Mouse (Mus musculus): ENCODE data around the gene Dok5. TPM values are rescaled to one million over a fixed set of nuclear protein-coding genes. Genes with fewer than 3 reads are reported as not detected.

The Dok5 gene
- polyA plus RNA-seq, 1 experiment, result 0.04 TPM

DNA sequence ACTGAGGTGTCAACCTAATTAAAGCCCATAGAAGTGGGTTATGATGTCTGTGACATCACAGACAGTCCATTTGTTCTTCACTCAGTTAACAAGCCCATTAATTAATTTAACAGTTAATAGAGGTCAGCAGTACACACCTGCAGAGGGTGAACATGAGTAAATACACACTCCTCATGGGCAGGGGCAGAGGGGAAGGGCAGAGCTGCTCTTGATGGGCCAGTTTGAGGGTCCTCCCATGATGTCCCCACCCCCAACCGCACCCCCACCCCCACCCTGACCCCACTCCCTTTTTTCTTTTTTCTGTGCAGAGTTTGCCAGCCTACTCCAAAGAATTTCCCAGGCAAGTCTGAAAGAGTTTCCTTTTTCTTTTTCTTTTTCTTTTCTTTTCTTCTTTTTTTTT is 39.9 kb downstream of the Dok5 start:
- Histone ChIP-seq H3K4me1 (ENCODE audit: control insufficient read depth, insufficient read depth, insufficient read length) (no peaks in the 10 kb centered on the region), H3K27ac (ENCODE audit: insufficient read depth, low read length) (no peak overlapping the region), H3K36me3 (ENCODE audit: control insufficient read depth, insufficient read depth, low read length) (no peaks in the 10 kb centered on the region), H3K4me3 (ENCODE audit: extremely low read depth, insufficient read depth, insufficient read length) (no peak overlapping the region), H3K27me3 (ENCODE audit: control insufficient read depth, insufficient read depth, low read length) (no peaks in the 10 kb centered on the region)
- DNase-seq (ENCODE audit: low read depth in 1 of 2, low spot score in 2 of 2), result no peak
- no peak for TF ChIP-seq POLR2A (IDR thresholded peaks at IDR 0.05; ENCODE audit: low read depth, low read length)
- no peak for TF ChIP-seq CTCF (IDR thresholded peaks at IDR 0.05; ENCODE audit: extremely low read depth, insufficient read depth, insufficient read length, insufficient replicate concordance)
- WGBS, result 47% methylated on average over 1 of the region's 1 CpGs

GRCm38 (mm10) chr2:170772126-170772884 is 40.7 kb downstream of the Dok5 start:
- Histone ChIP-seq H3K27me3 (ENCODE audit: control insufficient read depth, insufficient read depth, low read length) (no peaks in the 10 kb centered on the region), H3K36me3 (ENCODE audit: control insufficient read depth, insufficient read depth, low read length) (no peaks in the 10 kb centered on the region), H3K4me3 (ENCODE audit: extremely low read depth, insufficient read depth, insufficient read length) (no peak overlapping the region), H3K27ac (ENCODE audit: insufficient read depth, low read length) (no peak overlapping the region), H3K4me1 (ENCODE audit: control insufficient read depth, insufficient read depth, insufficient read length) (no peaks in the 10 kb centered on the region)
- no peak for DNase-seq (ENCODE audit: low read depth in 1 of 2, low spot score in 2 of 2)
- 24% methylated on average over 19 of the region's 19 CpGs for WGBS
- no peak for TF ChIP-seq POLR2A (IDR thresholded peaks at IDR 0.05; ENCODE audit: low read depth, low read length)
- no peak for TF ChIP-seq CTCF (IDR thresholded peaks at IDR 0.05; ENCODE audit: extremely low read depth, insufficient read depth, insufficient read length, insufficient replicate concordance)

GRCm38 (mm10) chr2:170772885-170773270 is 41.3 kb downstream of the Dok5 start:
- no peak overlapping the region for H3K27ac ChIP-seq (ENCODE audit: insufficient read depth, low read length)
- no peak overlapping the region for H3K4me3 ChIP-seq (ENCODE audit: extremely low read depth, insufficient read depth, insufficient read length)
- TF ChIP-seq POLR2A (IDR thresholded peaks at IDR 0.05; ENCODE audit: low read depth, low read length) (no peak), CTCF (IDR thresholded peaks at IDR 0.05; ENCODE audit: extremely low read depth, insufficient read depth, insufficient read length, insufficient replicate concordance) (no peak)
- 45% methylated on average over 8 of the region's 8 CpGs for WGBS
- H3K27me3 ChIP-seq (ENCODE audit: control insufficient read depth, insufficient read depth, low read length), result no peaks in the 10 kb centered on the region
- no peak for DNase-seq (ENCODE audit: low read depth in 1 of 2, low spot score in 2 of 2)
- H3K4me1 ChIP-seq (ENCODE audit: control insufficient read depth, insufficient read depth, insufficient read length), result no peaks in the 10 kb centered on the region
- no peaks in the 10 kb centered on the region for H3K36me3 ChIP-seq (ENCODE audit: control insufficient read depth, insufficient read depth, low read length)

- no peak for DNase-seq (ENCODE audit: low read depth in 1 of 2, low spot score in 2 of 2)
- H3K27me3 ChIP-seq (ENCODE audit: control insufficient read depth, insufficient read depth, low read length), result no peaks in the 10 kb centered on the region
- no peaks in the 10 kb centered on the region for H3K4me1 ChIP-seq (ENCODE audit: control insufficient read depth, insufficient read depth, insufficient read length)
- TF ChIP-seq CTCF (IDR thresholded peaks at IDR 0.05; ENCODE audit: extremely low read depth, insufficient read depth, insufficient read length, insufficient replicate concordance), result no peak
- no peak for TF ChIP-seq POLR2A (IDR thresholded peaks at IDR 0.05; ENCODE audit: low read depth, low read length)
- no peak overlapping the region for H3K27ac ChIP-seq (ENCODE audit: insufficient read depth, low read length)
- WGBS, result 92% methylated on average over 15 of the region's 15 CpGs
- H3K36me3 ChIP-seq (ENCODE audit: control insufficient read depth, insufficient read depth, low read length), result no peaks in the 10 kb centered on the region
- no peak overlapping the region for H3K4me3 ChIP-seq (ENCODE audit: extremely low read depth, insufficient read depth, insufficient read length)
Measured at GRCm38 (mm10) chr2:170775577-170775976, 44.0 kb downstream of the Dok5 start.

- H3K4me1 ChIP-seq (ENCODE audit: control insufficient read depth, insufficient read depth, insufficient read length), result no peaks in the 10 kb centered on the region
- no peak overlapping the region for H3K27ac ChIP-seq (ENCODE audit: insufficient read depth, low read length)
- H3K4me3 ChIP-seq (ENCODE audit: extremely low read depth, insufficient read depth, insufficient read length), result no peak overlapping the region
- 88% methylated on average over 11 of the region's 11 CpGs for WGBS
- H3K27me3 ChIP-seq (ENCODE audit: control insufficient read depth, insufficient read depth, low read length), result no peaks in the 10 kb centered on the region
- H3K36me3 ChIP-seq (ENCODE audit: control insufficient read depth, insufficient read depth, low read length), result no peaks in the 10 kb centered on the region
- TF ChIP-seq POLR2A (IDR thresholded peaks at IDR 0.05; ENCODE audit: low read depth, low read length) (no peak), CTCF (IDR thresholded peaks at IDR 0.05; ENCODE audit: extremely low read depth, insufficient read depth, insufficient read length, insufficient replicate concordance) (no peak)
- DNase-seq (ENCODE audit: low read depth in 1 of 2, low spot score in 2 of 2), result no peak
Measured at GRCm38 (mm10) chr2:170776107-170776506, 44.5 kb downstream of the Dok5 start.

DNA sequence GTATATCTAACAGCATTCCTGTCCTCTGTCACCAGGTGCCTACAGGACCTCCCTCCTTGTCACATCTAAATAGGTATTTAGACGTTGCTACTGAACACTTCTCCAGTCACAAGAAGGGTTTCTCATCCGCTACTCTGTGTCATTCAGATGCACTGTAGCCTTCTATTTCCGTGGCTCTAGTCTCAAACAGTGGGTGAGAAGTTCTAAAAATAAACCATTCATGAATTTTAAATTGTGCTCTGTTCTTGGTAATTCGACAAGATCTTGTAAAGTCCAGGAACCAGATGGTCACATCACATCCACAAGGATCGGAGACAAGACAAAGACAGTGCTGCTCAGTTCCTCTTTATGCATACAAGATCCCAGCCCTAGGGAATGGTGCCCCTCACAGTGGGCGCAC is 46.0 kb downstream of the Dok5 start:
- TF ChIP-seq CTCF (IDR thresholded peaks at IDR 0.05; ENCODE audit: extremely low read depth, insufficient read depth, insufficient read length, insufficient replicate concordance) (no peak), POLR2A (IDR thresholded peaks at IDR 0.05; ENCODE audit: low read depth, low read length) (no peak)
- H3K36me3 ChIP-seq (ENCODE audit: control insufficient read depth, insufficient read depth, low read length), result no peaks in the 10 kb centered on the region
- WGBS, result 82% methylated on average over 6 of the region's 6 CpGs
- no peak for DNase-seq (ENCODE audit: low read depth in 1 of 2, low spot score in 2 of 2)
- H3K4me1 ChIP-seq (ENCODE audit: control insufficient read depth, insufficient read depth, insufficient read length), result no peaks in the 10 kb centered on the region
- H3K27ac ChIP-seq (ENCODE audit: insufficient read depth, low read length), result no peak overlapping the region
- no peak overlapping the region for H3K4me3 ChIP-seq (ENCODE audit: extremely low read depth, insufficient read depth, insufficient read length)
- no peaks in the 10 kb centered on the region for H3K27me3 ChIP-seq (ENCODE audit: control insufficient read depth, insufficient read depth, low read length)

DNA sequence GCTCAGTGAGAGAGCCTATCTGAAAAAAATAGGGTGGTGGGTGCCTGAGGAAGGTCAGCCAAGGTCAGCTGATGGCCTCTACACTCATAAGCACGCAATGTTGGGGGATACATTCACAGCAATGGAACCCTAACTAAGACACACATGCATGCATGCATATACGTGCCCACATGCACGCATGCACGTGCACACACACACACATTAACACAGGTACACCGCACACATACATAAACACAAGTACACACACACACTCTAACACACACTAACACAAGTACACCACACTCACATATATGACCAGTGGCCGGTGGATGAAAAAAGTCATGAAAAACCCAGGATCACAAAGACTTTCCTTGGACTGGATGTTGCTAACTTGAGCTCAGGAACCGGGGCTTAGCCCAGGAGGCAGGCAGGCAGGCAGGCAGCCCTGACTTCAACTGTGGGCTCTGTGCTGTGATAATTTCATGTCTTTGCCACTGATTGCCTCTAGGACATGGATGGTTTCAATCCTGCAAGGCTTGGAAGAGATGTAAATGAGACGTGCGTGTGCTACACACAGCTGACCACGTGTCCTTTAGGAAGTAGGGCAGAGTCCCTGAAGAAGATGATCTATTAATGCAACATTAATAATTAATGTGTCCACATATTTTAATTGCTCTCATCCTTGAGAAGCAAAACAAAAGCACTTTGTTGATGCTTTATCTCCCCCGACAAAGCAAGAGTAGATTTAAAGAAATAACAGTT is 48.6 kb downstream of the Dok5 start:
- TF ChIP-seq POLR2A (IDR thresholded peaks at IDR 0.05; ENCODE audit: low read depth, low read length) (no peak), CTCF (IDR thresholded peaks at IDR 0.05; ENCODE audit: extremely low read depth, insufficient read depth, insufficient read length, insufficient replicate concordance) (no peak)
- no peaks in the 10 kb centered on the region for H3K27me3 ChIP-seq (ENCODE audit: control insufficient read depth, insufficient read depth, low read length)
- no peaks in the 10 kb centered on the region for H3K4me1 ChIP-seq (ENCODE audit: control insufficient read depth, insufficient read depth, insufficient read length)
- 87% methylated on average over 11 of the region's 11 CpGs for WGBS
- no peaks in the 10 kb centered on the region for H3K36me3 ChIP-seq (ENCODE audit: control insufficient read depth, insufficient read depth, low read length)
- no peak overlapping the region for H3K4me3 ChIP-seq (ENCODE audit: extremely low read depth, insufficient read depth, insufficient read length)
- DNase-seq (ENCODE audit: low read depth in 1 of 2, low spot score in 2 of 2), result no peak
- H3K27ac ChIP-seq (ENCODE audit: insufficient read depth, low read length), result no peak overlapping the region
